Mouse (Mus musculus) heart, embryonic 10.5 days (tissue): Measurements from ENCODE around the gene Luzp2. TPM values are rescaled to one million over a fixed set of nuclear protein-coding genes. Genes with fewer than 3 reads are reported as not detected.

Experiments used
- DNase-seq: peaks from one replicate; pipeline ENCODE4 v3.0.0-alpha.2; 2017; ENCODE audit warnings: low spot score
- H3K27ac ChIP-seq: fragments of 300-500 bp; sonication (generic); 2 replicates; pipeline ENCODE4 v1.5.1; 2016; ENCODE audit warnings: mild to moderate bottlenecking
- H3K27me3 ChIP-seq: fragments of 300-500 bp; sonication (generic); 2 replicates; pipeline ENCODE4 v1.6.1; 2016; ENCODE audit warnings: mild to moderate bottlenecking; ENCODE audit not compliant: poor library complexity, insufficient read depth, severe bottlenecking
- H3K36me3 ChIP-seq: fragments of 300-500 bp; sonication (generic); 2 replicates; pipeline ENCODE4 v1.6.1; 2016; ENCODE audit warnings: mild to moderate bottlenecking, moderate library complexity
- H3K4me1 ChIP-seq: fragments of 300-500 bp; sonication (generic); 2 replicates; pipeline ENCODE4 v1.6.1; 2016; ENCODE audit warnings: mild to moderate bottlenecking
- H3K4me3 ChIP-seq: fragments of 300-500 bp; sonication (generic); 2 replicates; pipeline ENCODE4 v1.5.1; 2016; ENCODE audit warnings: mild to moderate bottlenecking, moderate library complexity
- H3K9me3 ChIP-seq: fragments of 300-500 bp; sonication (generic); 2 replicates; pipeline ENCODE4 v1.6.1; 2016; ENCODE audit warnings: mild to moderate bottlenecking, moderate library complexity
- WGBS: fragments of 180-500 bp; shearing (Covaris S2); methylation state at CpG from one replicate; pipeline ENCODE4 v1.1.7; 2016; 5-methylcytosine and 5-hydroxymethylcytosine counted together
- polyA plus RNA-seq: library from polyadenylated mRNA; unstranded; fragments of >200 nt; fragmentation: Nextera tagmentation; extraction: Ambion mirVana; gene quantifications from 2 replicates; pipeline ENCODE4 v1.2.1, GENCODE M21; 2016

Luzp2 gene
- polyA plus RNA-seq, 1 experiment from 2014 or later = 0.41 TPM

GRCm38 (mm10) chr7:55189496-55189895, 354.2 kb downstream of the Luzp2 start:
- WGBS = 69% methylated on average over 2 of the region's 2 CpGs
- Histone ChIP-seq H3K9me3 (no peaks in the 10 kb centered on the region), H3K36me3 (no peaks in the 10 kb centered on the region), H3K27me3 (no peaks in the 10 kb centered on the region), H3K27ac (no peak overlapping the region), H3K4me3 (no peak overlapping the region), H3K4me1 (no peaks in the 10 kb centered on the region)
- no peak for DNase-seq

GRCm38 (mm10) chr7:55190655-55191054, 355.4 kb downstream of the Luzp2 start:
- WGBS = 62% methylated on average over 3 of the region's 3 CpGs
- H3K9me3 ChIP-seq = no peaks in the 10 kb centered on the region
- no peaks in the 10 kb centered on the region for H3K27me3 ChIP-seq
- DNase-seq = no peak
- H3K36me3 ChIP-seq = no peaks in the 10 kb centered on the region
- H3K4me3 ChIP-seq = no peak overlapping the region
- no peaks in the 10 kb centered on the region for H3K4me1 ChIP-seq
- H3K27ac ChIP-seq = no peak overlapping the region

GRCm38 (mm10) chr7:55198806-55199205, 363.5 kb downstream of the Luzp2 start:
- Histone ChIP-seq H3K9me3 (no peaks in the 10 kb centered on the region), H3K27ac (no peak overlapping the region), H3K27me3 (no peaks in the 10 kb centered on the region), H3K4me1 (no peaks in the 10 kb centered on the region), H3K36me3 (no peaks in the 10 kb centered on the region), H3K4me3 (no peak overlapping the region)
- WGBS = 73% methylated on average over 2 of the region's 2 CpGs
- DNase-seq = no peak

- H3K27ac ChIP-seq = no peak overlapping the region
- H3K27me3 ChIP-seq = no peaks in the 10 kb centered on the region
- no peak for DNase-seq
- no peaks in the 10 kb centered on the region for H3K36me3 ChIP-seq
- no peak overlapping the region for H3K4me3 ChIP-seq
- no peaks in the 10 kb centered on the region for H3K9me3 ChIP-seq
- H3K4me1 ChIP-seq = no peaks in the 10 kb centered on the region
- 84% methylated on average over 2 of the region's 2 CpGs for WGBS
These were observed 387.7 kb downstream of the Luzp2 start for GRCm38 (mm10) chr7:55222997-55223396.

GRCm38 (mm10) chr7:55229407-55229806, 394.1 kb downstream of the Luzp2 start:
- Histone ChIP-seq H3K4me3 (no peak overlapping the region), H3K27ac (no peak overlapping the region)
- DNase-seq = no peak

More at GRCm38 (mm10) chr7:55229407-55229806, 394.1 kb downstream of the Luzp2 start:
- H3K27me3 ChIP-seq = no peaks in the 10 kb centered on the region
- H3K4me1 ChIP-seq = no peaks in the 10 kb centered on the region
- H3K36me3 ChIP-seq = no peaks in the 10 kb centered on the region
- H3K9me3 ChIP-seq = no peaks in the 10 kb centered on the region
